Mouse (Mus musculus) right cerebral cortex, postnatal 36 days (tissue): Measurements from ENCODE around the gene Cfap300.

ENCODE experiments used
- DNase-seq, 2 experiments: peaks; one replicate each; pipeline ENCODE4 v3.0.0; 2022; ENCODE audit warnings: low spot score in 2 of 2, mixed read lengths in 1 of 2

Gene Cfap300

DNA sequence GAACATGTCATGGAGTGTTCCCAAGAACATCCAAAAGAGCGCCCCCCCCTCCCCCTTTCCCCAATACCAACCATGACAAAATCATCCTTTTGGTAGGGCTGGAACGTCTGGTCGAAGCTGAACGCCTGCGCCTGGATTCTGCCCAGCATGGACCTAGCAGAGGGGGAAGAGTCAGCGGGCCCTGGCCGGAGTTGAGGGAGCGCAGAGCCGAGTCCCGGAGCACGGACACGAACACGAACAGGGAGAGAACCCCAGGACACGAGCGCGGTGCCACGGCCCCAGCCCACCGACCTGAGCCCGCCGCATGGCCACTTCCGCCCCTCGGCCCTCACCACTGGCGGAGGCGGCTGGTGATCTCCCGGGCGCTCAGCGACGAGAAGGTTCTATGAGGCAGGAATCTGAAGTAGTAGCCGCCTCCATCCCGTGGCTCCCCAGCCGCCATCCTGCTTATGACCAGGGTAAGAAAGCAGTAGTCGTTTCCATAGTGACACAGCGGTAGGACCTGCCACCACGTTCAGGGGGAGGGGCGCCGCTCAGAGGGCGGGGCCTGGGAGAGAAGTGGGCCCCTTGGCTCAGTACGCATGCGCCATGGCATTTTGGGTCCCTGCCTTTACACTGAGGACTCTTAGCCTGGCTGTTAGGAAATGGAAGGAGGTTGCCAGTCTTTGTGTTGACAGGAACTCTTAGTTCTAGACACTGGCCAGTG lies at the start of gene Cfap300:
Gene Cfap300 (minus strand): TSS at position 486 of the 706 bp plus-strand sequence.
- DNase-seq, result peak; percentile 92 to 93

DNA sequence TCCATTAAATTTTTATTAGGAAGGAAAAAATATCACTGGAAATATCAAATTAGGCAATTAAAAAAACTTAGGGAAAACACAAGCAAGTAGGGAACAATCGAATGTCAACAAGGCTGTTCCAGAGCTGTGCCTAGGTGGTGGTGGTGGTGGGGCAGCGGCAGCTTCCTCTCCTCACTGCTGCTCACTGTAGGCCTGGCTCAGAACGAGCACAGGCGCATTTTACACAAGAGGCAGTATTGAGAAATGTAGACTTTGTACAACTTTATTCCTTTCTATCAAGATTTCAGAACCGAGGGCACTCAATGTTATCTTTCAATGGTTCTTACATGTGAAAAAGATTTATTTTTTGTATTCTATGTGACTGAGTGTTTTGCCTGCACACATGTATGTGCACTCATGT lies 36.3 kb upstream of the Cfap300 start:
- DNase-seq, result no peak

DNA sequence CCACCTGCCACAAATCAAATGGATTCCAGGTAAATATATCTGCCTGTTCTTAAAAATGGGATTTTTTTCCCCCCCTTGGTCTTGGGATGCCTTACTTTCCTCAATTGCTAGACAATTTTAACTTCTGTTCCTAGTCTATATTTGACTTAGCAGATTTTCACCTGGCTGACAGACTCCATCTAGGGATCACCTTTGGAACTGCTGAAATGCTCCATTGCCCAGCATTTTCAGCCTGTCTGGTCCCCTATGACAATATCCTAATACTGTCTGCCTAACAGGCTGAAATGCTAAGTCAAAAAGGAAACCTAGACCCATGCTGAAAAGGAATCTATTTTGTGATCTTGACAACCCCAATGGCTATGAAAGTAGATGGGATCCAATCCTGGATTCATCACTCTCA lies 31.7 kb upstream of the Cfap300 start:
- no peak for DNase-seq

DNA sequence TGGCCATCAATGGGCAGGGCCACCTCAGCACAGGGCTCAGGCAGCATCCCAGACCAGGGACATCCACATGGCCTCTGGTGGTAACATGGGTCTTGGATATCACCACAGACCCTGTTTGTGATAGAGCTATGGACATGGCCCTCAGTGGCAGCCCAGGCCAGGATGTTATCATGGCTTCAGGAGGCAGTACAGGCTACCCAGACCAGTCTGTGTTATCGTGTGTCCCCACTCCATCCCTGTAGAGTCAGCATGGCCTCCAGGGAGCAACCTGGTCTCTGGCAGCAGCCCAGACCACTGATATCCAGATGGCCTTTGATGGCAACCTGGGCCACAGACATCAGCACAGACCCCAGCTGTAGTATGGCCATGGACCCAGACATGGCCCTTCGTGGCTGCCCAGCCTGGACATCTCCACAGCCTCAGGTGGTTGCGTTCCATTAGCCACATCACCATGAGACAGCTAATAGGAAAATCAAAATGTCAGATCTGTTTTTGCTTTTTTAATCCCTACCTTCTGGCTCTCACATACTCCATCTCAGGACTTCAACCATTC lies 30.7 kb upstream of the Cfap300 start:
- DNase-seq, result no peak

DNA sequence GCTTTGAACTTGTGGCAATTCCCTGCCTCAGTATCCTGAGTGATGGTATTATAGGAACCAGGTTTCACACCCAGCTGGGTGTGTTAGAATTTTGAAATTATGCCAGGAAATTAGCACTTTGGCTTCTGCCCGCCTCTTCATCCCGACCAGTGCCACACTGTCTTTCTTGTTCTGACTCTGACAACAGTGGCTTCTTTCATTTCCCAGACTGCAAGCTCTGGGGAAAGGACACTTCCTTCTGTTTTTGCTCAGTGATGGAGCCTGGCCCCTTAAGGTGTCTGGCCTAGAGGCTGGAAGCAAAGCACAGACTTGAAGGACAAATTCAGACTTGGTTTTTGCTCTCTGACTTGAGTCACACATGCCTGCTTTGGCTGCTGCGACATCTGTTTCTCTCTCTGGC lies 17.0 kb upstream of the Cfap300 start:
- no peak for DNase-seq

DNA sequence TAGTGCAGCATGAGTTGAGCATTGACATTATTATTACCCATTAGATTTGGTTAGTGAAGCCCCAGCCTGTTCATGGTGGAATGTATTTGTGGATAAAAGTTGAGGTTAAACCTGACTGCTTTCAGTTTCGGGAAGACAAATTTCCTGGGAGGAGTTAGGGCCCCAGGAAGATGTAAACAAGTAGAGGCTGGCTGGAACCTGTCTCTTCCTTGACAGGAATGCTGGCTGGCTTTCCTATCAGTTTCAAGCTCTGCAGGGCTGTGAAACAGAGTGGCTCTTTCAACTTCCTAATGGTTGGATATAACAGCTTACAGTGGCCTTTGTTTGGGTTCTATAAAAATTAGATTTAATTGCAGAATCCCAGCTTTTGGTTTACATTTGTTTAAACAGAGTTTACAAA lies 12.2 kb upstream of the Cfap300 start:
- DNase-seq, result no peak

DNA sequence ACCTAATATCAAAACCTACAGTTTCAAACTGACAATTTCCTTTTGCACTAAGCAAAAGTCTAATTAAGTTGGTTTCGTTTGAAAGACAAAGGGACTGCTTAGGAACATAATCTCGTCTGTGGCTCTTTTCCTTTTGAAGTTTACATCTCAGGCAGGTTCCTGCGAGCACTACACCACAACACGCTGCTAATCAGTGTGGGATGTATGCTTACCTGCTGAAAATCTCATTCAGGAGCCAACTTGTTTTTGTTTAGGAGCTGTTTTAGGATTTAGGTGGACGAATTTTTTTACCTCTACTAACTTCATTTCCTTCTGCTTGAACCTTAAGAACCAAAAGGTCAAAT lies 393 bp upstream of the Cfap300 start:
- no peak for DNase-seq

DNA sequence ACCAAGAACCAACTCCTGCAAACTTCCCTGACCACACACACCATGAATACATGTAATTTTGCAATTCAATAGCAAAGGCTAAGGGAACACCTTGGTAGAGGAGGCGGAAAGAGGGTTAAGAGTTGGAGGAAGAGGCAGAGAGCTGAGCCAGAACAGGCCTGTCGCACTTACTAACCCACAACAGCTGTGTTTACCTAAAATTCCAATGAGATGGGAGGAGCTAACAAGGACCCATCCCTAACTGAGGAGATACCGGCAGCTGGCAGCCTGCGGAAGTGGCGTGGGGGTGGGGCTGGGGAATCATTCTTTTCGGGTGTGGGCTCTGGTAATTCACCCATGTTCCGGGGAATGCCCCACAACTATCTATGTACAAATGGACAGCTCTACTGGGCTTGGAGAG lies 7.1 kb downstream of the Cfap300 start:
- no peak for DNase-seq

DNA sequence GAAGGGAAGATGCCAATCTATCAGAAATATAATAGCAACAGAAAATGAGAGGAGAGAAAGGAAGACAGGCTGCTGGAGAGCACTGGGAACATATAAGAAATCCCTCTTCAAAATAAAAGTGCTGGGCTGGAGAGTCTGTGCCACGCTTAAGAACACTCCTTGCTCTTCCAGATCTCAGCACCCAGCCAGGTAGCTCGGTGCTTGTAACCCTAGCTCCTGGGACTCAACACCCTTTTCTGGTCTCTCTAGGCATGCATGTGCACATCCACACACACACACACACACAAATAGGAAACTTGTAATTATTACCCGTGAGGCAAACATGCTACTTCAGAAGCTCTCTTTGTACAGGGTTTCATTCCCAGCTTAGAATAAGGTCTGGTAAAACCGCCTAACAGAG lies 7.5 kb downstream of the Cfap300 start:
- no peak for DNase-seq

DNA sequence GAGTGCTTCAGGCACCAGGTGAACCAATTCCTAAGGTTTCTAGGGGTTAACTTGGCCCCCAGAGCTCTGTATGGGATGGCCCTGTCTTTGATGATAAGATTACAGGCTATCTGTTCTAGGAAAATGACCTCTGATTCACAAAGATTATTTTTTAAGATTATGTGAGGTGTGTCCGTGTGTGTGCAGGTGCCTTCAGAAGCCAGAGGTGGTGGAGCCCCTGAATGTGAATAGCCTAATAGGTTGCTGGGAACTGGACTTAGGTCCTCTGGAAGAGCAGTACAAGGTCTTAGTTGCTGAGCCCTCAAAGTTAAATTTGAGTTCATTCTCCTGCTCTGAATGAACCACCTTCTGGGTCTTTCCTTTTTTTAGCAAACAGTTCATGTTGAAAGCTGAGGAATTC lies 8.5 kb downstream of the Cfap300 start:
- no peak for DNase-seq

DNA sequence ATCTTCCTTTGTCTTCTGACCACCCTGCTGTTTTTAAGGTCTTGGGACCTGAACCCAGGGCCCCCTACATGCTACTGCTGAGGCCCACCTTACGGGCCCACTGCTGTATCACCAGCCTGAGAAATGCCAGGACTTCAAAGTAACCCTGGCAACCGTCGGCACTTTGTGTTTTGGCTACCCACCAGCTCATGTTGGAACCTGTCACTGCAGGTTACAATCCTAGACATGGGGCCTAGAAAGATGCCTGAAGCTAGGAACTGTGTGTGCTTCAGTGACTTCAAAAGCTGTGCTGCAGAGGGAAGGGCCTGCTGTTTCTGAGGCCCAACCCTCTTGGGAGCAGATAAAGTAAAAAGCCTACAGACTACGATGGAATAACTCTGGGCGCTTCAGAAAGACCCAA lies 9.8 kb downstream of the Cfap300 start:
- DNase-seq, result no peak

DNA sequence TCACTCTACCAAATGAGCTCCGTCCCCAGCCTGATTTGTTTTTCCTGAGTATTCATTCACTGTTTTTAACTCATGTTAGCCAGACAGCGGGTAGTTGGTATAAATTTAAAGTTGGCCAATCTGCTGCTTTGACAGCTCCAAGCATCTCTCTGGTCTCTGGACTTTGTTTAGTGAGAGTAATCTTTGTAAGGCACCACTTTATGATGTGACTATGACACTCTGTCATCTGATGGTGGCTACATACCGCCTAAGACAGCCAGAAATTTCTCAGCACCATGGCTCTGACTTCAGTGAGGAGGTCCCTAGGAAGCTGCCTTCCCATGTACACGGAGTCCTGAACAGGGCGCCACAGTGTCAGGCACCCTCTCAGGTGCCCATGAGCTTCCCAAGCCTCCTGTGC lies 24.0 kb downstream of the Cfap300 start:
- no peak for DNase-seq

DNA sequence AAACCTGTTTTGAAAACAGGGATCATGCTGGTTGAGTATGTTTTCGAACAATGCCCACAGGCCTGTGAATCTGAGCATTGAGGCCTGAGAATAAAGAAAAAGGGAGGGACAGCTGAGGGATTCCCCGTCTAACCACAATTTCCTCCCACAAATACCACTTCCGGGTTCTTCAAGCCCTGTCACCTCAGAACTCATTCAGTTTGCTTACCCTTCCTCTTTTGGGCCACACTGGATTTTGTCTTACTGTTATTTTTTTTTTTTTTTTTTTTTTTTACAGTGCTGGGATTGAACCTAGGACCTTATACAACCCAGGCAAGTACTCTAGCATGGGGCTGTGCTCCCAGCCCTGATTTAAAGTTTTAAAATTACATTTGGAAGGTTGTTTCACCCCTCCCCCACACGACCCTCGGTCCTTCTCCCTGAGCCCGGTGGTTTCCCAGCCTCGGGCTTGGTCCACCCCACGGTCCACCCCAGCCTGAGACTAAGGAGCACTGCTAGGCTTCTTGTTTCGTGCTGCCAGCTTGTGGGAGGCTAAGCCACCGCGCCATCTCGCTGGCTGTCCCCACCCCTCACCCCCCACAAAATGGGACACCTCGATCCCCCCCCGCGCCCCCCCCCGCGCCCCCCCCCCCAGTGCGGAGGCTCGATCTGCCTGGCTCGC lies 25.2 kb downstream of the Cfap300 start:
- DNase-seq, result no peak

DNA sequence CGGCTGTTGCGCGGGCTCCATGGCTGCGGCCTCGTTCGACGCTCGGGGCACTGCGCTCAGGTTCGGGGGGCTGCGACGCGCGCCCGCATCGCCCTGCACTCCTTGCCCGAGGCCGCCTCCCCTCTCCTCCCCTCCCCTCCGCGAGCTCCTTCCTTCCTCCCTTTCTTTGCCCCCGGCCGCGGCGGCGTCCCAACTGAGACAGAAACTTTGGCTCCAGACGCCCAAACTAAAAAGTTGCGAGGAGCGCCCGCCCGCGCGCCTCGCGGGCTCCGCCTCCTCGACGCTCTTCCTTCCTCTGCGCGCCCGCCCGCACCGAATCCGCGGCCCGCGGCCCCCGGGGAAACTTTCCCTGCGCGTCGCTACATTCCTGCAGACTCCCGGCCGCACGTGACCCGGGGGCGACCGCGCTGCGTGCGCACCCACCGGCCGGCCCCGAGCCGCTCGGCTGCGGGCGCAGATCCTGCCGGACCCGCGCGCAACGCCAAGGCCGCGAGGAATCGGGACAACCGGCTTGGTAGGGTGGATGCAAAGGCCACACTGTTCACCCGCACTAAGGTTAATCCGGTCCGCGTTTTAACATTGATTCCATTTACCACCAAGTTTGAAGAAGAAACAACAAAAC lies 38.1 kb downstream of the Cfap300 start, which contains the start of gene Yap1:
Gene Yap1 (minus strand): TSS at position 227 of the 622 bp plus-strand sequence.
- DNase-seq, result peak; percentile 53 to 68

DNA sequence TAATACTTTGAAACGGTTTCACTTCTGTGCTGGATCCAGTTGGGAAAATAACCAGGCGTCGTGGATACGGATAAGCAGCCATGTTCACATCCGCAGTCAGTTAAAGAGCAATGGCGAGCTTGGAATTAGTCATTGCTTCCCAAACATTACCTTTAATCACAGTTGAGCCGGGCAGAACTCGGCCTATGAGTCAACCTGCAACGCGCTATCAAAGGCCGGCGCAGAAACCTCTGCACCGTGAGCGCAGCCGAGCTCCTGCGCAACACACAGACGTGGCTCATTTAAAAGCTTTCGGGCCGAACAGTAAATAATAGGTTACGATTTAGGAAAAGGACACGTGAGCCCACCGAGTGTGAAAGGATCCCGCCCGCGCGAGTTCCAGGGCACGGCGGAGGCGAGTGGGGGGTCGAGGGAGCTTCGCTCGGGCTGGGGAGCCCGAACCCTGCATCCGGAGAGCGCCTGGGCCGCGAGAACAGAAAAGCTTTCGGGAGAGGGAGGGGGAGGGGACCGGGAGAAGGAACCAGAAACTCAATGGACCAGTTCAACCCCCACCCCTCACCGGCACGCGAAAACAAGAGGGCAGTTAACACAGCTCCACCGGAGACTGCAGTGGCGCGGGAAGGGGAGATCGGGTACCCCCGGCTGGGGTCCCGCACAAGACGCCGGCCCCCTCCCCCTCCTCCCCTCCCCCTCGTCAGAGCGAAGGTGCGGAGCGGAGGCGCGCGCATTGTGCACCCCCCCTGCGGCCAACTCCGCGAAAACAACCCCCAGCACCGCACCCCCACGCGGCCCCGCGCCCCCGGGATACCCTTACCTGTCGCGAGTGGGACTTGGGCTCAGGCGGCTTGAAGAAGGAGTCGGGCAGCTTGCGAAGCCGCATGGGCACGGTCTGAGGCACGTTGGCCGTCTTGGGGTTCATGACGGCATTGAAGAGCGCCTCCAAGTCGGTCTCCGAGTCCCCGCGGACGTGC lies 39.0 kb downstream of the Cfap300 start:
- peak; percentile 8 to 22 for DNase-seq

DNA sequence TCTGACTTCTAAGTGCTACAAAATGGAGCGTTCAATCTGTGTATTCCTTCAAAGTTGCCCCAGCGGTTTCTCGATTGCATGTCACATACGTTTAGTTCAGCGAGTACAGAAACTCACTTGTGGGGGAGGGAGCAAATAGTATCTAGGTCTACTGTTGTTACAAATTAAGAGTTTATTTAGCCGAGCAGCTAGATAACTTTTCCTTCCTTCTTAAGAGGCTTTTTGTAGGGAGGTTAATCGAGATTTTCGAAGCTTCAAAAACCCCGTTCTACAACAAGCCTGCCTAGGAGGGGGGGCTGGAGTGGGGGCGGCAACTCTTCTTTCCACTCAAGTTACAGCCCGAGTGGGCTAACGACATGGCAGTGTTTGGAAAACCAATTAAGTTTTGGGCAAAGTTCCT lies 39.8 kb downstream of the Cfap300 start:
- no peak for DNase-seq

DNA sequence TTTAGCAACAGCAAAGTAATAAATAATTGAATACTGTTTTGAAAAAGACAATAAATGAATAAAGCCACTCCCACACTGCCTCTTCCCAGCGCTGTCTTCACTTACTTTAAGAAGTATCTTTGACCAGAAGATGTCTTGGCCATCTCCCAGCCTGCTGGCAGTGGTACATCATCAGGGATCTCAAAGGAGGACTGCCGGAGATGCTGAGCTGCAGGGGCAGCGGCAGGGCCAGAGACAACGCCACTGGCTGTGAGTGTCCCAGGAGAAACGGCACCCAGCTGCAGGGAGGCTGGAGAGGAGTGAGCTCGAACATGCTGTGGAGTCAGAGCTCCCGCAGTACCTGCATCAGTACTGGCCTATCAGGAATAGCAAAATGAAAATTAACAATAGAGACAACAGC lies 41.3 kb downstream of the Cfap300 start:
- no peak for DNase-seq

DNA sequence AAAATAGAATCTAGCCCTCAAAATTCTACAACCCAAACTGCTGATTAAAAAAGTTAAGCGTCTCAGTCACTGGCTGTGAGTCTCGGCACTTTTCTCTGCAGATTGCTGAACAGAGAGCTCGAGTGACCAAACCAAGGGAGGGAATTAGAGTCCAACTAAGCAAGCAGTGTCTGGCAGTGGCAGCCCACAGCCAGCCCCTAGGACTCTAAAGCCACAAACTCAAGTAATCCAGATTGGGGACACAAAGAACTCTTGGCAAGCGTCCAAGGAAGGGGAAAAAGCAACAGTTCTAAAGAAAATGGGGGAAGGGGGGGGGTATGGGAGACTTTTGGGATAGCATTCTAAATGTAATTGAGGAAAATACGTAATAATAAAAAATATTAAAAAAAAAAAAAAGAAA lies 48.3 kb downstream of the Cfap300 start:
- no peak for DNase-seq

DNA sequence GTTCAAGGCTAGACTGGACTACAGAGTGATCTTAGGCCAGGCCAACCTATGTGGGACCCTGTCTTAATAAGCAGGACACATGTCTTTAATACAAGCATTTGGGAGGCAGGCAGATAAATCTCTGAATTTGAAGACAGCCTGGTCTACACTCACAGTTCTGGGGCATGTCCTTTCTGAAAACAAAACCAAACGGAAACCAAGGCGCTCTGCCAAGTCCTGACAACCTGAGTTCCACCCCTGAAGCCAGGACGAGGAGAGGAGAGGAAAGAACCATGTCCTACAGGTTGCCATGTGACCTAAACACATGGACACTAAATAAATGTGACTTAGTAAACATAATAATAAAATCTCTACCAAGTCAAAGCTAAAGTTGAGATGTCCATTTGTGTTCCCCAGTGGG lies 50.0 kb downstream of the Cfap300 start:
- DNase-seq, result no peak

DNA sequence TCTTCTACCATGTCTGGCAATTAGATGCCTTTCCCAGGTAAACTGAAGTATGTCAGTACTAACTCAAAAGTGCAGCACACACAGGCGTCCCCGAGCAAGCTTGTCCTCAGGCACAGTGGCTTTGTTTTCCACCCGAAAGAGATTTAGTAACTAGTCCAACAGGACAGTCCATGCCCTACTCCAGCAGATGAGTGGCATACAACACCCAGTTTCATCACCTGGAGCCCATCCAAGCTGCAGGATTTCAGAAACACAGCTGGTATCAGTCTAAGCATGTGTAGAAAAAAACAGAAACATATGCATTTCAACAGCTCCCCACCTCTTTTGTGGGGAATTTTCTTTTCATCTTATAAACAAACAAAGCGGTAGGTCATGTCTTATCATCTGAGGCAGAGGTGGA lies 51.7 kb downstream of the Cfap300 start:
- no peak for DNase-seq

DNA sequence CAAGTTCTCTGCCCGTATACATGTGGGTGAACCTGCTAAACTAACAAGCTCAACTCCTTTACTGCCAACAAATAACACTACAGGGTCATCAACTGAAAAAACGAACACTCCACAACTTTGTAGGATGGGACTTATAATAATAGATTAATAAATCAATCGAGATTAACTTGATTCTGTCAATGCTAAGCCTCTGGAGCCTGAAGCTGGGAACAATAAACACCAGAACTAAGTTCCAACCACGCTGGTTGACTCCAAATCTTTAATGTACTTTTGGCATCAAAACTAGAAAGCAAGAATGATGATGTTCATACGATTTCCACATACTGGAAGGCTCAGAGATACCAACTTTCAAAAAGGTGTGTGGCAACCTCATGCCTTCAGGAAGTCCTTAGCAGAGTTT lies 55.5 kb downstream of the Cfap300 start:
- no peak for DNase-seq

DNA sequence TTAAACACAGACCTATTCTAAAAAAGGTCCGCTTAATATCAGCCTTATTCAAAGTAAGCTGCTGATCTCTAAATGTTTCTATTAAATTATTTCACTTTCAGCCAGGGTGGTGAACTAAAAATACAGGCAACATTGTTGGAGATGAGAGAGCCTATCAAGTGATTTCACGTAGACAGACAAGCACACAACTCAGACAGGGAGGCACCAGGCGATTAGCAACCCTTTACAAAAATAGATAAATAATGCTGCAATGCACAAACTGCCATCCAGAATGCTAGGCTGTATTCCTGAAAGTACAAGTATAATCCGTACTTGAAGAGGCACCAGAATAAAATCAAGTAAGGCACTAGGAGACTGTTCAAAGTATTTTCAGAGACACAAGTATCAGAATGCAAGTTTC lies 58.3 kb downstream of the Cfap300 start:
- no peak for DNase-seq
